Mouse (Mus musculus): Measurements from ENCODE around the gene Obp1a. TPM values are rescaled to one million over a fixed set of nuclear protein-coding genes. Genes with fewer than 3 reads are reported as not detected.

The Obp1a gene
- not detected in 2 replicates for polyA plus RNA-seq (2016; fragmentation: Nextera tagmentation; extraction: Ambion mirVana)

DNA sequence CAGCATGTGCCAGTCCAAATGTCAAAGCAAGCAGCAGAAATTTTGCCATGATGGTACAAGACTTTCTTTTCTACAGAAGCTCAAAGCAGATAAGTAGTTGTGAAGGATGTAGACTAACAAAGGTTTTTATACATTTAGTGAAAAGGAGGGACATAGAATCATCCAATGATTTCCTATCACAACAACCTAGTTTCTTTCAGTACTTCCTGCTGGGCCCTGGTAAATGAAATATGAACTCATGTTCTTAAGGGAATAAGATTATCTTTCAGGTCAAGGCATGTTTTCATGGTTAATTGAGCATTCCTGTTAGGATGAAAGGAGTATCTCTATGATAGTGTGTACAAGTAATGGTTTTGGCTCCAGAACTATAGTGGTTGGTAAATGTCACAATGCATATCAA lies at the start of gene Obp1a:
Obp1a (minus strand) TSS at position 101 of the 400 bp plus-strand sequence.
- Histone ChIP-seq H3K27ac (no peak within 1 kb of the TSS), H3K36me3 (no peaks in the 10 kb centered on the region), H3K4me2 (no peak within 1 kb of the TSS), H3K4me1 (no peaks in the 10 kb centered on the region), H3K27me3 (replicated peaks) (no peaks in the 10 kb centered on the region), H3K9ac (no peak within 1 kb of the TSS), H3K9me3 (replicated peaks) (no peaks in the 10 kb centered on the region), H3K4me3 (no peak within 1 kb of the TSS)
- ATAC-seq = no peak

DNA sequence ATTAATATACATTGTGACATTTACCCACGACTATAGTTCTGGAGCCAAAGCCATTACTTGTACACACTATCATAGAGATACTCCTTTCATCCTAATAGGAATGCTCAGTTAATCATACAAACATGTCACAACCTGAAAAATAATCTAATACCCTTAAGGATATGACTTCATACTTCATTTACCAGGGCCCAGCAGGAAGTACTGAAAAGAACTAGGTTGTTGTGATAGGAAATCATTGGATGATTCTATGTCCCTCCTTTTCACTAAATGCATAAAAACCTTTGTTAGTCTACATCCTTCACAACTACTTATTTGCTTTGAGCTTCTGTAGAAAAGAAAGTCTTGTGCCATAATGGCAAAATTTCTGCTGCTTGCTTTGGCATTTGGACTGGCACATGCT lies 34.0 kb upstream of the Obp1a start, which contains the start of gene Gm5938:
Gm5938 (plus strand) TSS at position 301 of the 400 bp plus-strand sequence.
- H3K36me3 ChIP-seq = no peaks in the 10 kb centered on the region
- 47% methylated on average over 1 of the region's 1 CpGs for WGBS (ENCODE audit: insufficient replicate concordance)
- H3K9me3 ChIP-seq (replicated peaks) = no peaks in the 10 kb centered on the region
- H3K4me3 ChIP-seq = no peak within 1 kb of the TSS
- no peak for ATAC-seq
- H3K9ac ChIP-seq = no peak within 1 kb of the TSS
- H3K27me3 ChIP-seq (replicated peaks) = no peaks in the 10 kb centered on the region
- no peak within 1 kb of the TSS for H3K4me2 ChIP-seq
- no peak within 1 kb of the TSS for H3K27ac ChIP-seq
- H3K4me1 ChIP-seq = no peaks in the 10 kb centered on the region

Other genes with a start within 250 kb of the Obp1a start
- not detected in 2 replicates for gene Pbsn, start 237.8 kb downstream of the Obp1a start, polyA plus RNA-seq (2016; fragmentation: Nextera tagmentation; extraction: Ambion mirVana)
- gene Gm14744, start 226.6 kb downstream of the Obp1a start, polyA plus RNA-seq (2016; fragmentation: Nextera tagmentation; extraction: Ambion mirVana) = not detected in 2 replicates
- not detected in 2 replicates for gene 5430402E10Rik, start 166.3 kb downstream of the Obp1a start, polyA plus RNA-seq (2016; fragmentation: Nextera tagmentation; extraction: Ambion mirVana)
- gene Gm5938, start 34.1 kb upstream of the Obp1a start, polyA plus RNA-seq (2016; fragmentation: Nextera tagmentation; extraction: Ambion mirVana) = not detected in 2 replicates
- gene Obp1b, start 95.4 kb upstream of the Obp1a start, polyA plus RNA-seq (2016; fragmentation: Nextera tagmentation; extraction: Ambion mirVana) = not detected in 2 replicates
- gene Gm14743, start 154.5 kb upstream of the Obp1a start, polyA plus RNA-seq (2016; fragmentation: Nextera tagmentation; extraction: Ambion mirVana) = not detected in 2 replicates

Data from liver, embryonic 12.5 days (tissue).